Mouse (Mus musculus) midbrain, postnatal 0 days (tissue): Measurements from ENCODE around the gene Ddx20. TPM values are rescaled to one million over a fixed set of nuclear protein-coding genes. Genes with fewer than 3 reads are reported as not detected.

Experiments
- ATAC-seq: fragments of 200-750 bp; cut with Nextera tagmentation; 2 replicates; pipeline ENCODE4 v1.8.0; 2017; ENCODE audit warnings: moderate number of reproducible peaks, mild to moderate bottlenecking, moderate TSS enrichment, moderate library complexity; ENCODE audit not compliant: low FRiP score
- DNase-seq: peaks from one replicate; pipeline ENCODE4 v3.0.0-alpha.2; 2015; ENCODE audit warnings: low spot score
- H3K27ac ChIP-seq: fragments of 300-500 bp; sonication (generic); 2 replicates; pipeline ENCODE4 v1.5.1; 2014; ENCODE audit warnings: low read depth, mild to moderate bottlenecking, low read length, mixed read lengths
- H3K27me3 ChIP-seq: fragments of 300-500 bp; sonication (generic); 2 replicates; pipeline ENCODE4 v1.6.1; 2014; ENCODE audit warnings: low read length, control low read depth, mixed read lengths; ENCODE audit not compliant: insufficient read depth
- H3K36me3 ChIP-seq: fragments of 300-500 bp; sonication (generic); 2 replicates; pipeline ENCODE4 v1.6.1; 2014; ENCODE audit warnings: low read length, control low read depth, mixed read lengths; ENCODE audit not compliant: insufficient read depth
- H3K4me1 ChIP-seq: fragments of 300-500 bp; sonication (generic); 2 replicates; pipeline ENCODE4 v1.6.1; 2014; ENCODE audit warnings: mild to moderate bottlenecking, control low read depth, antibody characterized with exemption, low read length, mixed read lengths; ENCODE audit not compliant: insufficient read depth
- H3K4me2 ChIP-seq: fragments of 300-500 bp; sonication (generic); 2 replicates; pipeline ENCODE4 v1.6.1; 2014; ENCODE audit warnings: low read depth, mild to moderate bottlenecking, low read length, mixed read lengths; ENCODE audit not compliant: poor library complexity, severe bottlenecking
- H3K4me3 ChIP-seq: fragments of 300-500 bp; sonication (generic); 2 replicates; pipeline ENCODE4 v1.5.1; 2014; ENCODE audit warnings: low read depth, mild to moderate bottlenecking, low read length, moderate library complexity
- H3K9ac ChIP-seq: fragments of 300-500 bp; sonication (generic); replicated peaks from 2 replicates; pipeline ENCODE4 v1.6.1; 2014; ENCODE audit warnings: mild to moderate bottlenecking, low read length, moderate library complexity, mixed read lengths; ENCODE audit not compliant: poor library complexity, severe bottlenecking
- H3K9me3 ChIP-seq: fragments of 300-500 bp; sonication (generic); 2 replicates; pipeline ENCODE4 v1.6.1; 2016; ENCODE audit warnings: low read length, control low read depth
- CTCF ChIP-seq: IDR thresholded peaks from 2 replicates; pipeline ENCODE4 v1.5.1; 2016; ENCODE audit warnings: antibody characterized with exemption, mild to moderate bottlenecking
- WGBS: fragments of 180-500 bp; shearing (Covaris S2); extraction: QIAGEN DNeasy Blood & Tissue Kit; methylation state at CpG from one replicate; pipeline ENCODE4 v1.1.7; 2014; 5-methylcytosine and 5-hydroxymethylcytosine counted together
- polyA plus RNA-seq: library from polyadenylated mRNA; unstranded; fragments of >200 nt; fragmentation: Nextera tagmentation; extraction: Ambion mirVana; gene quantifications from 2 replicates; pipeline ENCODE4 v1.2.1, GENCODE M21; 2015
- total RNA-seq: library from RNA; depleted of rRNA; stranded (reverse); fragments of >200 nt; gene quantifications from 2 replicates; pipeline ENCODE4 v1.2.3, GENCODE M21; 2014

Ddx20 gene
- total and polyA plus RNA-seq, 2 experiments from 2014 or later, result 16.5 to 23.0 TPM

- H3K4me2 ChIP-seq, result no peak overlapping the region
- no peaks in the 10 kb centered on the region for H3K27me3 ChIP-seq
- H3K9ac ChIP-seq, result no peak overlapping the region
- no peak overlapping the region for H3K27ac ChIP-seq
- DNase-seq, result peak; percentile 55
- TF ChIP-seq CTCF, result no peak
- no peaks in the 10 kb centered on the region; the same call in 1 of the 2 replicates for H3K4me1 ChIP-seq
- H3K36me3 ChIP-seq, result no peaks in the 10 kb centered on the region
- H3K4me3 ChIP-seq, result no peak overlapping the region
- no peaks in the 10 kb centered on the region for H3K9me3 ChIP-seq
- WGBS, result 52% methylated on average over 11 of the region's 11 CpGs
- no peak for ATAC-seq
Observed at GRCm38 (mm10) chr3:105717856-105718555, 30.6 kb upstream of the Ddx20 start.

- WGBS, result 63% methylated on average over 18 of the region's 18 CpGs
- Histone ChIP-seq H3K36me3 (no peaks in the 10 kb centered on the region), H3K4me3 (no peak overlapping the region), H3K27me3 (no peaks in the 10 kb centered on the region), H3K4me2 (no peak overlapping the region), H3K9me3 (no peaks in the 10 kb centered on the region), H3K4me1 (no peaks in the 10 kb centered on the region; the same call in 1 of the 2 replicates), H3K9ac (no peak overlapping the region), H3K27ac (no peak overlapping the region)
- no peak for ATAC-seq
- TF ChIP-seq CTCF, result no peak
- DNase-seq, result peak; percentile 65
Observed at GRCm38 (mm10) chr3:105716353-105717000, 29.1 kb upstream of the Ddx20 start.

GRCm38 (mm10) chr3:105714820-105715167 lies 27.4 kb upstream of the Ddx20 start:
- ATAC-seq (no peak), DNase-seq (no peak)
- H3K4me3 ChIP-seq, result no peak overlapping the region
- no peak overlapping the region for H3K4me2 ChIP-seq
- H3K27ac ChIP-seq, result no peak overlapping the region
- H3K4me1 ChIP-seq, result no peaks in the 10 kb centered on the region; the same call in 1 of the 2 replicates
- H3K27me3 ChIP-seq, result no peaks in the 10 kb centered on the region
- no peak overlapping the region for H3K9ac ChIP-seq
- TF ChIP-seq CTCF, result no peak
- no peaks in the 10 kb centered on the region for H3K36me3 ChIP-seq
- no peaks in the 10 kb centered on the region for H3K9me3 ChIP-seq

- Histone ChIP-seq H3K9me3 (no peaks in the 10 kb centered on the region), H3K4me1 (no peaks in the 10 kb centered on the region; the same call in 1 of the 2 replicates), H3K27me3 (no peaks in the 10 kb centered on the region), H3K27ac (peak overlapping the region; percentile 47), H3K9ac (no peak overlapping the region), H3K4me3 (no peak overlapping the region), H3K36me3 (no peaks in the 10 kb centered on the region), H3K4me2 (no peak overlapping the region)
- TF ChIP-seq CTCF, result no peak
- ATAC-seq (peak; percentile 25; the same call in 1 of the 2 replicates), DNase-seq (peak; percentile 80)
- 20% methylated on average over 7 of the region's 8 CpGs for WGBS
Observed at GRCm38 (mm10) chr3:105714091-105714819, 26.9 kb upstream of the Ddx20 start.

- Histone ChIP-seq H3K36me3 (no peaks in the 10 kb centered on the region), H3K27me3 (no peaks in the 10 kb centered on the region)
- DNase-seq, result no peak
Observed at GRCm38 (mm10) chr3:105712827-105713226, 25.5 kb upstream of the Ddx20 start.

GRCm38 (mm10) chr3:105711741-105712140 lies 24.4 kb upstream of the Ddx20 start:
- H3K27ac ChIP-seq, result no peak overlapping the region
- peak; percentile 74 for DNase-seq
- no peak for TF ChIP-seq CTCF

More at GRCm38 (mm10) chr3:105712827-105713226, 25.5 kb upstream of the Ddx20 start:
- Histone ChIP-seq H3K27ac (no peak overlapping the region), H3K4me2 (no peak overlapping the region), H3K9me3 (no peaks in the 10 kb centered on the region), H3K9ac (no peak overlapping the region), H3K4me1 (no peaks in the 10 kb centered on the region; the same call in 1 of the 2 replicates), H3K4me3 (no peak overlapping the region)
- TF ChIP-seq CTCF, result no peak
- ATAC-seq, result no peak

More at GRCm38 (mm10) chr3:105711741-105712140, 24.4 kb upstream of the Ddx20 start:
- ATAC-seq, result no peak
- H3K4me1 ChIP-seq, result no peaks in the 10 kb centered on the region; the same call in 1 of the 2 replicates
- no peak overlapping the region for H3K4me3 ChIP-seq
- no peaks in the 10 kb centered on the region for H3K9me3 ChIP-seq
- H3K27me3 ChIP-seq, result peaks cover 4% of the 10 kb centered on the region; the same call in 1 of the 2 replicates
- no peaks in the 10 kb centered on the region for H3K36me3 ChIP-seq
- no peak overlapping the region for H3K9ac ChIP-seq
- H3K4me2 ChIP-seq, result no peak overlapping the region
- 60% methylated on average over 7 of the region's 7 CpGs for WGBS
